Mouse (Mus musculus) heart, embryonic 16.5 days (tissue): Measurements from ENCODE around the gene 4930432M17Rik. TPM values are rescaled to one million over a fixed set of nuclear protein-coding genes. Genes with fewer than 3 reads are reported as not detected.

Experiments used
- ATAC-seq: fragments of 200-750 bp; cut with Nextera tagmentation; replicated peaks from 2 replicates; pipeline ENCODE4 v1.8.0; 2017; ENCODE audit warnings: moderate number of reproducible peaks; ENCODE audit not compliant: insufficient read depth, low FRiP score; ENCODE audit errors: extremely low read depth
- H3K27ac ChIP-seq: fragments of 300-500 bp; sonication (generic); 2 replicates; pipeline ENCODE4 v1.5.1; 2014; ENCODE audit warnings: mild to moderate bottlenecking, low read length, control low read depth, moderate library complexity
- H3K27me3 ChIP-seq: fragments of 300-500 bp; sonication (generic); 2 replicates; pipeline ENCODE4 v1.6.1; 2014; ENCODE audit warnings: low read length, mixed read lengths; ENCODE audit not compliant: control insufficient read depth, insufficient read depth
- H3K36me3 ChIP-seq: fragments of 300-500 bp; sonication (generic); 2 replicates; pipeline ENCODE4 v1.6.1; 2014; ENCODE audit not compliant: control insufficient read depth, insufficient read depth
- H3K4me1 ChIP-seq: fragments of 300-500 bp; sonication (generic); 2 replicates; pipeline ENCODE4 v1.6.1; 2014; ENCODE audit warnings: low read length, mixed read lengths; ENCODE audit not compliant: control insufficient read depth, insufficient read depth
- H3K4me2 ChIP-seq: fragments of 300-500 bp; sonication (generic); 2 replicates; pipeline ENCODE4 v1.6.1; 2014; ENCODE audit warnings: low read depth, mild to moderate bottlenecking, control low read depth, low read length
- H3K4me3 ChIP-seq: fragments of 300-500 bp; sonication (generic); 2 replicates; pipeline ENCODE4 v1.5.1; 2014; ENCODE audit warnings: mild to moderate bottlenecking, control low read depth, low read length
- H3K9ac ChIP-seq: fragments of 300-500 bp; sonication (generic); 2 replicates; pipeline ENCODE4 v1.6.1; 2014; ENCODE audit warnings: low read length, control low read depth
- H3K9me3 ChIP-seq: fragments of 300-500 bp; sonication (generic); replicated peaks from 2 replicates; pipeline ENCODE4 v1.6.1; 2016; ENCODE audit warnings: low read length; ENCODE audit not compliant: control insufficient read depth
- WGBS: fragments of 180-500 bp; shearing (Covaris S2); extraction: QIAGEN DNeasy Blood & Tissue Kit; methylation state at CpG from one replicate; pipeline ENCODE4 v1.1.7; 2014; 5-methylcytosine and 5-hydroxymethylcytosine counted together
- polyA plus RNA-seq: library from polyadenylated mRNA; unstranded; fragments of >200 nt; fragmentation: Nextera tagmentation; extraction: Ambion mirVana; gene quantifications from 2 replicates; pipeline ENCODE4 v1.2.1, GENCODE M21; 2015

Gene 4930432M17Rik
- polyA plus RNA-seq, 1 experiment from 2014 or later = not detected

GRCm38 (mm10) chr3:121682439-121683411 lies 12.2 kb downstream of the 4930432M17Rik start:
- ATAC-seq = no peak
- H3K27me3 ChIP-seq = no peaks in the 10 kb centered on the region
- H3K4me2 ChIP-seq = no peak overlapping the region
- no peaks in the 10 kb centered on the region for H3K36me3 ChIP-seq
- no peak overlapping the region for H3K4me3 ChIP-seq
- H3K27ac ChIP-seq = no peak overlapping the region
- H3K4me1 ChIP-seq = no peaks in the 10 kb centered on the region
- H3K9ac ChIP-seq = no peak overlapping the region
- H3K9me3 ChIP-seq = no peaks in the 10 kb centered on the region
- WGBS = 81% methylated on average over 10 of the region's 10 CpGs

- no peak overlapping the region for H3K4me2 ChIP-seq
- H3K27ac ChIP-seq = no peak overlapping the region
- no peaks in the 10 kb centered on the region for H3K27me3 ChIP-seq
- 42% methylated on average over 4 of the region's 4 CpGs for WGBS
- no peaks in the 10 kb centered on the region for H3K36me3 ChIP-seq
- ATAC-seq = no peak
- H3K9ac ChIP-seq = no peak overlapping the region
- no peaks in the 10 kb centered on the region for H3K9me3 ChIP-seq
- no peak overlapping the region for H3K4me3 ChIP-seq
- H3K4me1 ChIP-seq = no peaks in the 10 kb centered on the region
These were observed 14.0 kb downstream of the 4930432M17Rik start for GRCm38 (mm10) chr3:121684552-121684951.

GRCm38 (mm10) chr3:121684963-121685362 lies 14.4 kb downstream of the 4930432M17Rik start:
- H3K4me3 ChIP-seq = no peak overlapping the region
- no peaks in the 10 kb centered on the region for H3K9me3 ChIP-seq
- no peaks in the 10 kb centered on the region for H3K27me3 ChIP-seq
- H3K9ac ChIP-seq = no peak overlapping the region
- no peak for ATAC-seq
- H3K36me3 ChIP-seq = no peaks in the 10 kb centered on the region
- 77% methylated on average over 4 of the region's 4 CpGs for WGBS
- H3K27ac ChIP-seq = no peak overlapping the region
- no peaks in the 10 kb centered on the region for H3K4me1 ChIP-seq
- no peak overlapping the region for H3K4me2 ChIP-seq

GRCm38 (mm10) chr3:121685985-121686384 lies 15.4 kb downstream of the 4930432M17Rik start:
- H3K4me3 ChIP-seq = no peak overlapping the region
- no peak overlapping the region for H3K27ac ChIP-seq
- H3K36me3 ChIP-seq = no peaks in the 10 kb centered on the region
- 64% methylated on average over 1 of the region's 1 CpGs for WGBS
- no peak overlapping the region for H3K4me2 ChIP-seq
- no peak overlapping the region for H3K9ac ChIP-seq
- no peaks in the 10 kb centered on the region for H3K27me3 ChIP-seq
- H3K9me3 ChIP-seq = no peaks in the 10 kb centered on the region
- H3K4me1 ChIP-seq = no peaks in the 10 kb centered on the region
- no peak for ATAC-seq

- Histone ChIP-seq H3K9ac (no peak overlapping the region), H3K27ac (no peak overlapping the region), H3K36me3 (no peaks in the 10 kb centered on the region), H3K4me1 (no peaks in the 10 kb centered on the region), H3K4me3 (no peak overlapping the region), H3K9me3 (no peaks in the 10 kb centered on the region), H3K4me2 (no peak overlapping the region), H3K27me3 (no peaks in the 10 kb centered on the region)
- ATAC-seq = no peak
- 66% methylated on average over 4 of the region's 4 CpGs for WGBS
These were observed 15.9 kb downstream of the 4930432M17Rik start for GRCm38 (mm10) chr3:121686408-121686911.

GRCm38 (mm10) chr3:121687741-121688140 lies 17.2 kb downstream of the 4930432M17Rik start:
- no peaks in the 10 kb centered on the region for H3K9me3 ChIP-seq
- H3K27me3 ChIP-seq = no peaks in the 10 kb centered on the region
- no peak overlapping the region for H3K4me3 ChIP-seq
- 80% methylated on average over 3 of the region's 3 CpGs for WGBS
- H3K4me1 ChIP-seq = no peaks in the 10 kb centered on the region
- H3K9ac ChIP-seq = no peak overlapping the region
- ATAC-seq = no peak
- H3K4me2 ChIP-seq = no peak overlapping the region
- H3K27ac ChIP-seq = no peak overlapping the region
- no peaks in the 10 kb centered on the region for H3K36me3 ChIP-seq

- Histone ChIP-seq H3K4me1 (no peaks in the 10 kb centered on the region), H3K27ac (no peak overlapping the region), H3K9me3 (no peaks in the 10 kb centered on the region), H3K27me3 (no peaks in the 10 kb centered on the region), H3K4me2 (no peak overlapping the region), H3K36me3 (no peaks in the 10 kb centered on the region), H3K4me3 (no peak overlapping the region), H3K9ac (no peak overlapping the region)
- WGBS = 48% methylated on average over 5 of the region's 5 CpGs
- no peak for ATAC-seq
These were observed 18.5 kb downstream of the 4930432M17Rik start for GRCm38 (mm10) chr3:121689029-121689428.

- no peak for ATAC-seq
- H3K36me3 ChIP-seq = no peaks in the 10 kb centered on the region
- H3K4me2 ChIP-seq = no peak overlapping the region
- H3K27me3 ChIP-seq = no peaks in the 10 kb centered on the region
- 88% methylated on average over 3 of the region's 3 CpGs for WGBS
- no peaks in the 10 kb centered on the region for H3K9me3 ChIP-seq
- H3K4me1 ChIP-seq = no peaks in the 10 kb centered on the region
- no peak overlapping the region for H3K4me3 ChIP-seq
- no peak overlapping the region for H3K9ac ChIP-seq
- no peak overlapping the region for H3K27ac ChIP-seq
These were observed 19.1 kb downstream of the 4930432M17Rik start for GRCm38 (mm10) chr3:121689697-121690096.

- H3K36me3 ChIP-seq = no peaks in the 10 kb centered on the region
- no peaks in the 10 kb centered on the region for H3K9me3 ChIP-seq
- no peak overlapping the region for H3K9ac ChIP-seq
- no peak overlapping the region for H3K4me3 ChIP-seq
- no peaks in the 10 kb centered on the region for H3K27me3 ChIP-seq
- no peak overlapping the region for H3K4me2 ChIP-seq
- H3K27ac ChIP-seq = no peak overlapping the region
- H3K4me1 ChIP-seq = no peaks in the 10 kb centered on the region
- ATAC-seq = no peak
- 66% methylated on average over 13 of the region's 13 CpGs for WGBS
These were observed 22.6 kb downstream of the 4930432M17Rik start for GRCm38 (mm10) chr3:121693001-121693730.
